Mouse (Mus musculus): Measurements from ENCODE around the gene Adamts9.

DNA sequence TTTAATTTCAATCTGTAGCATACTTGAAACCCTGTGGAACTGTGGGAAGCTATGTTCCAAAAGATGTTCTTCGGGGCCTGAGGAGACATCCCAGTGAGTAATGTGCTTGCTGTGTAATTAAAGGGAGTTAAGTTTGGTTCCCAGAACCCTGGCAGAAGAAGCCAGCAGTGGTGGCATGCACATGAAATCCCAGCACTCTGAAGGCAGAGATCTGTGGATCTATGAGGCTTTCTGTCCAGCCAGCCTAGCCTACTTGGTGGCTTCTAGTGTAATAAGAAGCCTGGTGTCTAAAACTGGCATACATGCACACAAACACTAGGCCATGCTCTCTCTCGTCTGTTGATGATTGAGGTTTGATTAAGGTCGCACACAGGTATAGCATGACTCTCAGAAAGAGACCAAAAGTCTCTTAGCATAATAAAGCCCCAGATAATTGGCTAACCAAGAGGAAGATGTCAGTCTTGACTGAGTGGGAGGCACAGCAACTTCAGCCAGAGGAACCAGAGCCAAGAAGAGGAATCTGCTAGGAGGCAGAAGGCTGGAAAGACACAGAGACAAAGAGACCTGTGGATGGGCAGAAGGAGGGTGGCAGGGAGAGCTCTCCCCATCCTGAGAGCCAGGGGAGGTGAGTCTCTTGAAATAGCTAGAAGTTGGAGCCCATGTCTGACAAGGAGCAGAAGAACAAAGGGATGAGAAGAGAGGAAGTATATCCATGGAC is 138.9 kb downstream of the Adamts9 start:
- no peak for TF ChIP-seq TAL1 (conservative IDR thresholded peaks at IDR 0.05; ENCODE audit: low read depth, low read length)
- no peak for TF ChIP-seq CTCF (IDR thresholded peaks at IDR 0.05; ENCODE audit: low read depth, low read length)
- TF ChIP-seq GATA1 (IDR thresholded peaks at IDR 0.05; ENCODE audit: borderline replicate concordance, low read length): no peak
